Mouse (Mus musculus) kidney, adult 8-10 months (tissue): ENCODE measurements around the gene Frmd7.

ENCODE experiments used
- DNase-seq, 2 experiments: peaks; one replicate each; pipeline ENCODE4 v3.0.0; 2022

The Frmd7 gene

DNA sequence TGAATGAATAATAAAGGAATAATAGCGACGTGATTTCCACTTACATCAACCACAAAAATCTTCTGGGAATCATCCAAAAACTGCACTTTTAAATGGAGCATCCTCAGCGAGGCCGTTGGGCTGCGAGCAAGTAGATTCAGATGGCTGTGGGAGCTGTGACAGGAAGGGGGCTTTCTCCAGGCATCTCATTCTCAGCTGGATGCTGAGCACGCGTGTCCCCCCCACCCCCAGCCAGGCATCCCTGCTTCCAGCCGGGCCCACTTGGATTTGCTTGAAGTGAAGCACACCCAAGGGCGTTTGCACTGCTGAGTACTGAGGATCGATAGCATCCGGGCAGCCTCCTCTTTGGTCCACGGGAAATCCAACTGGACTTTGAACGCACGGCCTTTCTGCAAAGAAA lies at the start of gene Frmd7:
Gene Frmd7 (minus strand): TSS at position 101 of the 400 bp plus-strand sequence.
- no peak for DNase-seq

DNA sequence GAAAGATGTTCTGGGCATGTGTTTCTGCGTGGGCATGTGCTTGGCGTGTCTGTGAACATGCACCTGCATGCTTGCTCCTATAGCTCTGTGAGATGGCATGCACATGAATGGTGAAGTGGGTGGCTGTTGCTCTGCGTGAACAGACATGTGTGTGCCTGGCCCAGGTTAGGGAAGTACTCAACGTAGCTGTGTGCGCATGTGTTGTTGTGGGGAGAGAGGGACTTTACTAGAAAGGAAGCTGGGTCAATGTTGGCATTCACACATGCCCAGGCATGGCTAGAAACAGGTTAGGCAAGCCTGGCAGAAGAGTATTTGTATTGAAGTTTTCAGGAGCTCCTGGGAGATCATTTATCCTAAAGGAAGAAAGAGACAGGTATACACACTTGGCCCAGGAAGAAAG lies 48.8 kb upstream of the Frmd7 start:
- no peak for DNase-seq

DNA sequence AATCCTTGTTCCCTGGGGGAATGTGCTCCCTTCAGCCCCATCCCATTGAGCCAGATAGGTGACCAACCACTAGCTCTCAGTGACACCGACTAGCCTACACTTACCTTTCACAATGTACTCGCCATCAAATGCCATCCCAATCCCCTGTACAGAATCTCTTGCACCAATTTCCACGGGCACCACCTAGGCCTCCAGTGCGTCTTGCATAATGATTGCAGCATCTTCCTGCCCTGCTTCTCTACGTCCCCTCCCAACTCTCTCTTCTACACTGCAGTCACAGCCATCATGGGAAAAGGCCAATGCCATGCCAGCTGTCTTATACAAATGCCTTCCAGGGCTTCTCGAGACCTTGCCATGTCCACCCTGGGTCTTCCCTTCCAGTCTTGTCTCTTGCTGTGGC lies 47.4 kb upstream of the Frmd7 start:
- no peak for DNase-seq

- DNase-seq: no peak
Observed at GRCm38 (mm10) chrX:50988581-50988980, 46.1 kb upstream of the Frmd7 start.

DNA sequence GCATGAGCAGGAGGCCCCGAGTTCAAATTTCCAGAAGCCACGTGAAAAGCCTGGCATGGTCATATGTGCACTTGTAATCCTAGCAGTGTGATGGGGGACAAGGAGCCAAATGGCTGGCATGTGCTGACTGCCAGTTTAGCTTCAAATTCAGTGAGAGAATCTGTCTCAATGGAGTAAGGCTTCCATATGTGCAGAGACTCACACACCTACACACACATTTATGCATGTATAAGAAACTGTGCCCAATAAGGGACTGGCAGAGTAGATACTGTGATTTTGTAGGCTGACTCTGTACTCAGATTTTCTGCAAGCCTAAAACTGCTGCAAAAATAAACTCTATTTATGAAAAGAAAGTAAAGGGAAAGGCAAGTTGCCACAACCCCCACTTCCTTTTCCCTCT lies 35.9 kb upstream of the Frmd7 start:
- no peak for DNase-seq

DNA sequence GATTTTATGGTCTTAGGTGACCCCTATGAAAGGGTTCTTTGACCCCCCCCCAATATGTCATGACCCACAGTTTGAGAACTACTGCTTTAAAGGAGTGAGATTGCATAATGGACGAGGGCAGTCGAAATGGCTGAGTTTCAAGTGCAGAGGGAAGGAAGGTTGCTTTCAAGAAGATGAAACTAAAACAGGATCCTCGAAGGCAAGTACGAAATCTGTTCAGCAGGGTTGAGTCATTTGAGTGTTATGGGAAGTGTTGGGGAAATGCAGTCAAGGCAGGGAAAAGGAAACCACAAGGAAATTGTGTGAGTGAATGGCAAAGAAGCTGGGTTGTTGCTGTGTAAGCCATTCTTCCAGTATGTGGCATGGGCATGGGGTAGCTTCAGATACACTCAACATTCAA lies 29.6 kb upstream of the Frmd7 start:
- DNase-seq: no peak

DNA sequence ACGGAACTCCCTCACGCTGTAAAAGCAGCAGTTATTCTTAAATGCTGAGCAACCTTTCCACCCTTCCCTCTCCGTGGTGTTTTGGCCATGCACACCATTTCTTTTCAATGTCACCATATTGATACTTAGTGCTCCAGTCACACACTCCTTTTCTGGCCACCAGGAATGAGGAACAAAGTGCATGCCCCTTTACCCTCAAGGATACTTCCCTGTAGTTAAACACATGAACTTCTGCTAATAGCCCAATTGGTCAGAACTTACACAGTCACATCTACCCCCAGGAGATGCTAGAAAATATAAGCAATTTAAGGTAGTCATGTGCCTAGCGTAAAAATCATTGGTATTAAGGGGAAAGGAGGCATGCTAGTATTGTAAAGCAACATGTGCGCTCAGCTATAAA lies 27.4 kb upstream of the Frmd7 start:
- DNase-seq: no peak

GRCm38 (mm10) chrX:50968157-50968932 lies 25.8 kb upstream of the Frmd7 start:
- no peak for DNase-seq

DNA sequence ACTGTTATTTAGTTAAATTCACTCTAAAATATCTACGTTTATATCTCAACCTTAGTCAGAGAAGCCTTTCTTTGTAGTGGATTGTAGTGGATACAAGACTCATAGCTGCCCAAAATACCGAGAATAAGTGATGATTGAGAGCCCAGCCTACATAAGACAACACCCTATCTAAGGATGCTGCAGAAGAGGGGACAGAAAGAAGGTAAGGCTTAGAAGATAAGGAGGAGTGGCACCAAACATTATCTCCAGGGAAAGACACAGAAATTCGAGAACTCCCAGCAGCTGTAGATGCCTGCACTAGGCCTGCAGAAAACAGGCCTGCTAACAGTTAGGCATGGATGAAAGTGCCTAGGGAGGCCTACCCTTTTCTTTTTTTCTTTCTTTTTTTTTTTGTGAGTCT lies 22.6 kb upstream of the Frmd7 start:
- no peak for DNase-seq

GRCm38 (mm10) chrX:50962955-50963354 lies 20.4 kb upstream of the Frmd7 start:
- DNase-seq: no peak

GRCm38 (mm10) chrX:50948633-50949032 lies 6.1 kb upstream of the Frmd7 start:
- DNase-seq: no peak

DNA sequence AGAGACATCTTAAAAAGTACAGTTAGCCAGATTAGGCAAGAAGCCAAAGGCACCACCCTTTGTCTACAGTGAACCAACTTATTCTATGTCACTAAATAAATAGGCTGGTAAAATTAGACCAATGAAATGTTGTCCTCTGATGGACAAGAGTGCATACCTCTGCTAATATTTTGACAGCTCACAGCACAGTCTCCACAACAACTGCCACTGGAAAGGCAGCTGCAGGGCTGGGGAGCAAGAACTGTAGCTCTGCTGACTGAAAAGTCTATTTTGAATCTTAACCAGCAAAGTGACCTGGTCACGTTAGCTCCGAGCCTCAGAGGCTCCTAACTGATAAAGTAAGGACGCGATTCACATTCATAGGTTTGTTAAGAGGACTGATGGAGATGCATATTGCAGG lies 5.6 kb upstream of the Frmd7 start:
- no peak for DNase-seq

DNA sequence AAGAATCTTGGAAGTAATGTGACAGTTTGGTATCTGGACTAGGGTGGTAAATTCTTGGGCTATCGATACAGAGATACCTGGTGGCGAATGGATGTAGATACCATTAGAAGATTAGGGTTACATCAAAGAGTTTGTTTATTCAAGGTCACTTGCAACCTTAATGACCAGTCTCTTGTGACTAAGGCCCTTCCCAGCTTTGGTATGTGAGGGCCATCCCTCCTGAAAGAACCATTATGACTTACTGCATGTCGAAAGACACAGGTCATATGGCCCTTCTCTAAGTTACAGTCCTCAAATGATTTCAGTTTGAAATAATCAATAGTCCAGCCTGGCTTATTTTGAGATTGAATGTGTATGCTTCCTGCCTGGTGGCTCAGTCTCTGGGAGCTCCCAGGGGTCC lies 5.4 kb downstream of the Frmd7 start:
- DNase-seq: no peak

GRCm38 (mm10) chrX:50930309-50930708 lies 12.2 kb downstream of the Frmd7 start:
- no peak for DNase-seq

DNA sequence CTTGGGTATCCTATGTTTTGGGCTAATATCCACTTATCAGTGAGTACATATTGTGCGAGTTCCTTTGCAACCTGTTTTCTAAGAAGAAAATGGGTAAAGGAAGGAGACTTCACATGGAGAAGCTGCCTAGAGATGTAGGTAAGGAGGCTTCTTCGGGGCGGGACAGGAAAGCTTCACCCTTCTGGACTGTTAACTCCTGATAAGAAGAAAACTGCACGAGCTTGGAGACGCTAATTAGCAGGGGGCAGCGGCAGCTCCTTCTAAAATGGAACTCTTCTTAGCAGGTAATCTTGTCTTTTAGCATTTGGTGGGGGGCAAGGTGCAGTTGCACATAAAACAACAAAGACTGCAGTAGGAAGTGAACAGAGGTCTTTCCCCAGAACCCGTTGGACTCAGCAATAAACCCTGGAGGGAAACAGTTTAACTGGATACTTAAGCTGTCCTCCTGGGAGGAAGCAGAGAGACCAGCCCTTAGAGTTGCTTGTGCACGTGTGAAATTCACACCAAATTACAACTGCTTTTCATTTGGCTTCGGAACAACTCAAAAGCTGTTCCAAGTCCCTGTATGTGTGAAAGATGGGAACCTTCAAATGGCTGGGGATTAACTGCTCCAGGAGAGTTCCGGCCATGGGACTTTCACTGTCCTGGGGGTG lies 15.5 kb downstream of the Frmd7 start:
- no peak for DNase-seq

GRCm38 (mm10) chrX:50924629-50925364 lies 17.7 kb downstream of the Frmd7 start:
- DNase-seq: peak; percentile 2 to 4

GRCm38 (mm10) chrX:50918754-50919153 lies 23.8 kb downstream of the Frmd7 start:
- no peak for DNase-seq

- no peak for DNase-seq
Observed at GRCm38 (mm10) chrX:50917389-50917788, 25.1 kb downstream of the Frmd7 start.

- no peak for DNase-seq
Observed at GRCm38 (mm10) chrX:50909915-50910314, 32.6 kb downstream of the Frmd7 start.

DNA sequence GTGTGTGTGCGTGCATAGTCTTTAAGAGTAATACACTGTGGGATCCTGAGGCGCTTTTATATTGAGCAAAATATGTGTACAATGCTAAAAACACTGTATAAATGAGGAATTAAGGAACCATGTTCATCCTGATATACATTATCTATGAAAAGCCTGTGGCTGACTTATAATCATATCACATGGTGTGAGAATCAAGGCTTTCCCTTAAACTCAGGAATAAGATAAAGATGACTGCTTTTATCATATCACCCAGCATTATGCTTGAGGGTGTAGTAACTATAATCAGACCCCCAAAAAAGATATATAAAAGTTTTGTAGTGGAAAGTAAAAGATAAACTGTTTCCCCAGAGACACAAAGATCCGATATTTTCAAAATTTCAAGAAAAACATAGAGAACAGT lies 39.0 kb downstream of the Frmd7 start:
- no peak for DNase-seq

DNA sequence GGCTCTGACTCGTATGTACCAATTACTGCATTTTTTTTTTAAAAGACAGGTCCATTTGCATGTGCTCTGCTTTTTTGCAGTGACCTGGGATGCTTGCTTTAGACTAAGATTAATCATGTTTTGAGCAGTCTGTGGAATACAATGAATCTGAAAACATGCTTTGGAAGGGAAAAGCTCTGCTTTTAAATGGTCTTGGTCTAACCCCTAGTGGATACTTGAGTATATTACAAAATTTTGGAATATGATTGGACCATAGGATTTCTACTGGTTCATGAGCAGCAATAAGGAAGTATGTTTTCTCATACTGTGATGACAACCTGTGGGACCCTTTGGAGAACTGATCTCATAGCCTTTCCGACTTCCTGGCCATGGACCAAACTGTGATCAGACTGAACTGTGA lies 54.5 kb downstream of the Frmd7 start:
- DNase-seq: no peak

DNA sequence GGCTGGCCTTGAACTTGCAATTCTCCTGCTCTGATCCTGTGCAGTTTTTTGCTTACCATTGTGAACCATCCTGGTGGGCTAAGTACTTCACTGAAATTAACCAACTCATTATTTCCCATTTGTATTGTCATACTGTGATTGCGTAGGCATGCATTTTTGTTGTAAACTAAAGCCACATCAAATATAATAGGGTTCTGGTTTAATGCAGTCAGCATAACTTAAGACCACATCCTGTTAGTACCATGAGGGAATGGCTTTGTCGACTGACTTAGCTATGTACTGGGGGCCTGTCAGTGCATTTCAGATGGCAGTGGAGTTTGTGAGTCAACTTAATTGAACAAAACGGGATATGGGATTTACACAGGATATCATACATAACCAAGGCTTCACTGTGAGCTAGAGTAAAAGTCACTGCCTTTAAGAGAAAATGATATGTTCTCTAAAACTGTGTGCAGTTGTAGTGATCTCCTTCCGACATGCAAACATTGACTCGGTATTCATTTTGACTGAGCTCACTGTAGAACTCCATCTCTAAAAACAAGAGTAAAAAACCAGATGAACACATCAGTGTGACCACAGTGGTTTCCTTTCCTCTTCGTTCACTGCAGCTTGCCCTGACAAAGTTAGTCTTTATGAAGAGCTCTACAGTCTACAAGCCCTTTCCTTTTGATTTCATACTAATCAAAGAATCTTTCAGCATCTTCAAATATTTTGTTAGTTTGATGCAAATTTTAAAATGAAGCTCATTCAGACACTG lies 68.1 kb downstream of the Frmd7 start:
- DNase-seq: no peak

GRCm38 (mm10) chrX:50864734-50865133 lies 77.8 kb downstream of the Frmd7 start:
- no peak for DNase-seq
